Mouse (Mus musculus): Measurements from ENCODE around the gene Arsg.

Arsg gene

DNA sequence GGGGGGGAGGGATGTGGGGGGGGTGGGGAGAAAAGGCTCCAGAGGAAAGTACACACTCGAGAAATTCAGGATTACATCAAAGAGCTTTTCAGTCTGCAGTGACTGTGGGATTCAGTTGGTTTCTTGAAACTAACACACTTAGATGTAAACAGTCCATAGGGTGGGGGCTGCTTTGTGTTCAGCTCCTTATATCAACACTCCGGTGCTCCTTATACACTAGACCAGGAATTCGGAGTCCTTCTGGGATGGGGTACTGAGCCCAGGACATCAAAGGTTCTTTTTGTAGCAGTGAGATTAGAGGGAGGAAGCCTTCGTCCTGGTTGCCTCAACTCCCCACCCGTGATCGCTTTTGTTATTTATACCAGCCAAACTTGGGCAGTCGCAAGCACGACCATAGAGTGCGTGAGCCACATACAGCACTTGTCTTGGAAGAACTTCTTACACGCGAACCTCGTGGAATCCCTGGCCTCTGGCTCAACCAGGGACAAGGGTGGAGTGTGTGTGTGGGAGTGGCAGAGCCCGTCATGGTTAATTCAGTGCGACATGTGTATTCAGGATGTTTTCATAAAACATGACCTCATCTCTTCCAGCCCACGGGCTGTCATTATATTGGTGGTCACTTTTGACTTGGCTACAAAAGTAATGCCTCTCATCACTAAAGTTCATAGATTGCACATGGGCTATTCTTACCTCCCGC is 73.3 kb downstream of the Arsg start:
- no peak for DNase-seq (ENCODE audit: low spot score)

DNA sequence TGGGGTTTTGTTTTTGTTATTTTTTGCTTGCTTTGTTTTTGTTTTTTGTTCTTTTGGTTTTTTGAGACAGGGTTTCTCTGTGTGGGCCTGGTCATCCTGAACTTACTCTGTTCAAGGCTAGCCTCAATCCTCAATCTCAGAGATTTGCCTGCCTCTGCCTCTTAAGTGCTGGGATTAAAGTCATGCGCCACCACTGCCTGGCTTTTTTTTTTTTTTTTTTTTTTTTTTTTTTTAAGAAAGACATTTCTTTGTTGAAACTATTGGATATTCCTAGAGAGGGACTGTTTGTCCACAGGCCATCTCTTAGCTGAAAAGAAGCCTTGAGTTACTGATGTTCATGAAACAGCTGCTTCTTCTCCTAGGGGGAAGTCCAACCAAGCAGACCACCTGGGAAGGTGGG is 74.5 kb downstream of the Arsg start:
- no peak for DNase-seq (ENCODE audit: low spot score)

DNA sequence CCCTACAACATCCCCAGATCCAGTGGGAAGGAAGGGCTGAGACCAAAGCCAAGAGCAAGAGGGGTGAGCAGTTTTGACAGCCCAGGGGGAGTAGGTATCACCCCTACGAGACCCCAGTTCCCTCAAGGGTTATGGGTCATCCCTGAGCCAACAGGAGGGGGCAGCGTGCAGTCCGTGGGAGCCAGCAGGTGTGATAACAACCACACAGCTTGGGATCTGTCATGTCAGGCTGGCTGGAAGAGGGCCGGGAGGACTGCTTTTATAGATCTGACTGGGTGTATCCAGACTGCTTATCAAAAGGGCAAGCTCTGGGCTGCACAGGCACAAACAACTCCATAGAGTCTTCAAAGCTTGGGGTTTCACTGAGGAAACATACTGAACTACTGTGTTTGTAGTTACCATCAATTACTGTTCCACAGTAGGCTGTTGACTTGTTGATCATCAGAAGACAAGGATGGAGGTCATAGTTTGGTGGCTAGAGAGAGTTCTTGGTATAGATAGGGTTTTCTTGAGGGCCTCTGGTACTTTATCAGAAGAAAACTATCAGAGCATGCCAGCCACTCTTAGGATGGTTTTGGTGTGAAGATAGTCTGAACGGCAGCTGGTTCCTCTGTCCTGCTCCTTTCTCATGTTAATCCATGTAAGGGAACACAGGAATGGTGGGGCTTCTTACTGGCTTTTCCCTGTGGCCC is 76.6 kb downstream of the Arsg start:
- DNase-seq (ENCODE audit: low spot score): no peak

DNA sequence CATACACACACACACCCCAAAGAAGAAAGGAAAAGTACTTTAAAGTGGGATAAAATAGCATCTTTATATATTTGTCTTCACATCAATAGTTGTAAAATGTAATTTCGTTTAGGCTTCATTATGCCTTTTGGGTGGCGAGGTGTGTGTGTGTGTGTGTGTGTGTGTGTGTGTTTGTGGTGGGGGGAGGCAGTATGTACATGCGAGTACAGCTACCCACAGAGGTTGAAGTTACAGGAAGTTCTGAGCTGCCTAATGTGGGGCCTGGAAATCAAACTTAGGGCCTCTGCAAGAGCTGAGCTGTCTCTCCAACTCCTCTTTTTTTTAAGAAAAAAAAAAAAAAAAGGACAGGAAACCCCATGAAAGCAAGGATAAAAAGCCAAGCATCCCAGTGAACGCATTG is 80.7 kb downstream of the Arsg start:
- DNase-seq (ENCODE audit: low spot score): no peak

DNA sequence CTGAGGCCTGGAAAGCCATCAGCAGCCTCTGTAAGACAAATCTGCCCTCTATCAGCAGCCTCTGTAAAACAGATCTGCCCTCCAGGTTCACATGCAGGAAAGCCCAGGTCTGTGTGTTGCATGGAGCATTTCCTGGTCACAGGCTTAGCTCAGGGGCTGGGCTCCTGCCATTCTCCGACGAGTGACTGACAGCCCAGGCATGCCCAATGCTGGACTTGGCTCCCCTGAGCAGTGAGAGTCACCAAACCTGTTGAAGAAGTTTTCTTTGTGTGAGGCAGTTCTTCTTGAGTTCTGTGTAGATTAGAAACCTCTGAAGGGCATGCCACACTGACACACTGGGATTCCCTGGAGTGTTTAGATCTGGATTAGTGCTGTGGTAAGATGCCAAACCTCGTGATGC is 81.3 kb downstream of the Arsg start:
- peak; percentile 28 for DNase-seq (ENCODE audit: low spot score)

DNA sequence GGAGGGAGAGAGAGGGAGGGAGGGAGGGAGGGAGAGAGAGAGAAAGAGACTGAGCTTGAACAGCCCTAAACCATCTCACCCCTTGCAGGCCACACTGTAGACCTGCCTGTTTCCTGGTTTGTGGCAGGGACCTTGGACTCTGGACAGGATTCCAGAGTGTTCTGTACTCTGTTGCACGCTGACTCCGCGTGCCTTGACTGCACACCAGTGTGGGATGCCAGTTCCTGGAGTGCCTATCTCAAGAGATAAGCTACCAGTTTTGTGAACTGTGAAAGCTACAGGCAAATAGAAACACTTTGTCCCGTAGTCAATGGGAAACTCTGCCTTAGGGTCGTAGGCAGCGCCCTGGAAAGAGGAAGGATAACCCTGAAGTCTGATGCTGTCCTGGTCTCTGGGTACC is 83.0 kb downstream of the Arsg start:
- no peak for DNase-seq (ENCODE audit: low spot score)

DNA sequence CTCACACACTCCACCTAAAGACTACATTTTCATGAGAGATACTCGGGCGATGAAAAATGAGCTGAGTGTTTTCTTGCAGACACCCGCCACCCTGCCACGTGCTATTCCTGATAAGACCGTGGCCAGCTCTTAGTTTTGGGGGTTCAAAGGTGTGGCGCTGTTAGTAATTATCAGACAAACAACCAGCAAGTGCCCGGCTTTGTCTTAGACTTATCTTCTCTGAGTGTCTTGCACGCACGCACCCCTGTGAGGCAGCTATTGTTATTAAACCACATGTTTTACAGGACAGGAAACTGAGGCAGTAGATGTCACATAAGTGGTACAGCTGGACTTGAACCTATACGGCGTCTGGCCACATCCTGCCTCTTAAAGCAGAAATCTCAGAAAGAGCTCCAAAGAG is 84.2 kb downstream of the Arsg start:
- DNase-seq (ENCODE audit: low spot score): no peak

DNA sequence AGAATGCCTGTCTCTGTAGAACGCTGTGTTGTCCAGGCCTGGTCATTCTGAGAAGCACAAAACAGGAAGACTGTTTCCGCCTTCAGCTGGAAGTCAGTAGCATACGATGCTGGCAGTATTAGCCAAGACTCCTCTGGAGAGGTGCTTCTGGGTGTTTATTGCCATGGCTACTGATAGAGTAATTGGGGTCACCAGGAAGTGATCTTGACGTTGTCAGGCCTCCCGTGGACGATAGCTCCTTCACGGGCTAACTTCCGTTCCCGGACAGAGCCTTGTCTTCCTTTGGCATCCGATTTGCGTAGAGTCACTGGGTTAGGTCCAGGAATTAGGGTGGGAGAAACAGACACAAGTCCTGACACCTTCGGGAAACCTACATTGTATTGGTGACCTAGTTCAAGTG is 86.1 kb downstream of the Arsg start:
- peak; percentile 7 for DNase-seq (ENCODE audit: low spot score)

DNA sequence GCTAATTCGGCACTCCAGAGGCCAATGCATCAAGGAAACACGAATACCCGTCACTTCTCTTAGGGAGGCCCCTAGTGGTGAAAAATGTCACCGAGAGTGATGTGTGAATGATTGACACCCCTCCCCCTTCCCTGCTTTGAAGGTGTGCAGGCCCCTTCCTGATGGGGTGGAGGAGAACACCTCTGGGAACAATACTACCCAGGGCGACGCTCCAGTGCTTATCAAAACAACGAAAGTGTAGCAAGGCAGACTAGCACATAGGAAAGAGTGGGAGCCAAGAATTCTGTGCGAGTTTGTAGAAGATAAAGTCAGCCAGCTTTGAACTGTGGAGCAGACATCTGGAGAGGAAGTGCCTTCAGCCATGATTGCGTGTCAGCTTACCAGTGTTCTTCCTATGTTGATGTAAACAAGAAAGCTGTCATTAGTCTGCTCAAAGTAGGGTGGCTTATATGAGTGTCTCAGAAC is 87.7 kb downstream of the Arsg start:
- peak; percentile 69 for DNase-seq (ENCODE audit: low spot score)

DNA sequence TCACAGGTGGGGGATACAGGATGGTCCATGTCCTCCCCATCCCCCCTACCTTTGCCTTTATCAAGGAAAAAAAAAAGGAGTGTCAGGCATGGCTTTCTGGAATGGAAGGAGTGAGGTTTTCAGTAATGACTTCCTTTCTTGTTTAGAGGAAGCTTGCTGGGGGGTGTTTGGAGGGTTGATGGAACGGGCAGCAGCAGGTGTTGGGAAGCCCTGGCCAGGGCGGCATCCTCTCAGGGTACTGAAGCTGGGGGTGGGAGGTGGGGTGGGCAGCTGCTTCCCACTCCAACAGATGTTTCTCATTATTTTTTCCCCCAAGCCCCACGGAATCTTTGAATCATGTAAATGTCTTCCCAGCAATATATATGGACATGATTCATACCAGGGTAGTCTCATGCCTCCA is 88.3 kb downstream of the Arsg start:
- DNase-seq (ENCODE audit: low spot score): no peak

DNA sequence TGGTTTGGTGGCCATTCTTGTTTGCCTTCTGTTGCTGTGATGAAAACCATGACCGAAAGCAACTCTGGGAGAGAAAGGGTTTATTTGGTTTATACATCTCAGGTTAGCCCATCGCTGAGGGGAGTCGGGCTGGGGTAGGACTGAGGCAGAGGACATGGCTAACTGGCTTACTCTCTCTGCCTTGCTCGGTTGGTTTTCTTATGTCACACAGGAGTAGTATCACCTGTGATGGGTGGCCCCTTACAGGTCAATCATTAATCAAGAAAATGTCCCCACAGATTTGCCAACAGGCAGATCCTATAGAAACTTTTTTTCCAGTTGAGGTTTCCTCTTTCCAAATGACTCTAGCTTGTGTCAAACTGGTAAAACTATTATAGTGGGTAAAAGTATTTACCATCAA is 90.5 kb downstream of the Arsg start:
- no peak for DNase-seq (ENCODE audit: low spot score)

DNA sequence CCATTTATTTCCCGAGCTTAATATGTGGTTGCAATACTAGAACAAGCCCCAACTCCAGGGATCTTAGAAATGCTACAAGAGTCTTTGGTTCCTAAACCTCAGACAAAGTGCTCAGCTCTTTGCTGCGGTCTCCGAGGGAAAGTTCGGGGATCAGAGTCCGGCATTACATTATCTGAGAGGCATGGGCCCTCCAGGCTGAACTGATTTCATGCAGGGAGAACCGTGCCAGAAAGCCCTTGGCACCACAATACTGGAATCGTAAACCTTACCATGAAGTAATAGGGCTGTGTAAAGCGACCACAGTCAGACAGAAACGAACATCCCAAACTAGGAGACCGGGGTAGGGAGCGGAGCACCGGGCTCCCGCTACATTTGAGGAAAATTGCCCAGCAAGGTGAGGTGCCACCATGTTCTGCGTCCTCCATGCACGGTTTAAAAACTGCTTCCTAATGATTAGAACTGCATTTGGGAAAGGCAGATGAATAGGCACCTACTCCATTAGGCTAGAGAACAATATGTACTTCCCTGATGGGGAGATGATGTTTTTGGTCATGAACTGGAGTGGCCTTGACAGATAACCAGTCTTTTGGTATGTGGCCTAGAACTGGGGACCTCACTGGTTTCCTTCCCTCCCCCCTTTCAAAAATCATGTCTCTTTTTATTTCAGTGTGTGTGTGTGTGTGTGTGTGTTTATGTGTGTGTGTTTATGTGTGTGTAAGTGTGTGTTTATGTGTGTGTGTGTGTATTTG is 91.5 kb downstream of the Arsg start:
- no peak for DNase-seq (ENCODE audit: low spot score)

DNA sequence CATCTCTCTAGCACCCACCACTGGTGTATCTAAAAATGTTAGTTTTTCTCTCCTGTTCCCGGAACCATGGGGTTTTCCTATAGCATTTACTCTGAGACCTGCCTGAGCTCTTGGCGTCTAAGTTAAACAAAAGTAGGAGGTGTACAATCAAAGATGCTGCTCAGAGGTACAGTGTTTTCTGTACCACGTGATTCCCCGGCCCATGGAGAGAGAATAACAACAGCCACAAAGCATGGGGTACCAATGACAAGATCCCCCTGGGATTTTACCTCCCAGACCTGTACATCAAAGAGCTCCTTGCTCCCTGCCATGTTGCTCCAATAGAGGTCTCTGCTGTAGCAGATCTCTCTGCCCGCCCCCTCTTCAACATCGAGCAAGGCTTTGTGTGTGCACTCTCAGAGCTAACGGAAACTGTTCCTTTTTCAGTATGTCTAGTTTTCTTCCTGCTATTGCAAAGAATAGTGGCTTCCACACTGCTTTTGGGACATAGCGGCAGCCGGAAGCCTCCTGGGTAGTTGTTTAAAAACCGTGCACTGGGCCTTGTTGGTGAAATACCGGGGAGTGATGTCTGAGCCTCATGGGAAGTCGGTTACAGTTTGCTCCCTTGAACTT is 95.9 kb downstream of the Arsg start:
- DNase-seq (ENCODE audit: low spot score): no peak

DNA sequence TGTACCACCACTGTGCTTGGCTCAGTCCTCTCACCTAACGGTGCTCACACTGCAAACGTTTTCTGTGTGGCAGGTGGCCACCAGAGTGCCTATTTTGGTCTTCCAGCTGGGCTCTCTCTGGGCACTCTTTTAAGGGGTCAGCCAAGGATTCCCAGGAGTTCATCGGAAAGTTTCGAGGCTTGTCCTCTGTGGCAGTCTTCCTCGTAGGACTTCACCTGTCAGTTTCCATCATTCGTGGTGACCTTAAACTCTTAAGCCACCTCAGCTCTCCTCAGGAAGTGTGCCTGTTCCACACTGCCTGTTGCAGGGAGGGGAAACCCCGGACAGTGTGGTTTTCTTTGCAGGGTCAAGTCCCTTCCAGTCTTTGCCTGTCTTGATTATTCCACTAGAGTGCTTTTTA is 96.6 kb downstream of the Arsg start:
- no peak for DNase-seq (ENCODE audit: low spot score)

DNA sequence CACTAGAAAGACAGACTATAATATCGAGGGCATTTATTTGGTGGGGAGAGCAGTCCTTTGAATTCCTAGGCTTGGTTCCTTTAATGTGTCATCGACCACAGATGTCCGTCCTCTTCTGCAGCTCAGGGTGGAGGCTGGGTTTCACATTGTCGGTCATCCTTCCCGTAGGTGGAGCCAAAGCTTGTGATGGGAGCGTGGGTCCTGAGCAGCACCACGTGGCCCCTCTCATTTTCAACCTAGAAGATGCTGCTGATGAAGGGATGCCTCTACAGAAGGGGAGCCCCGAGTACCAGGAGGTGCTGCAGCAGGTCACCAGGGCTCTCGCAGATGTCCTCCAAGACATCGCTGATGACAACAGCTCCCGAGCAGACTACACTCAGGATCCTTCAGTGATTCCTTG is 98.9 kb downstream of the Arsg start:
- DNase-seq (ENCODE audit: low spot score): no peak

DNA sequence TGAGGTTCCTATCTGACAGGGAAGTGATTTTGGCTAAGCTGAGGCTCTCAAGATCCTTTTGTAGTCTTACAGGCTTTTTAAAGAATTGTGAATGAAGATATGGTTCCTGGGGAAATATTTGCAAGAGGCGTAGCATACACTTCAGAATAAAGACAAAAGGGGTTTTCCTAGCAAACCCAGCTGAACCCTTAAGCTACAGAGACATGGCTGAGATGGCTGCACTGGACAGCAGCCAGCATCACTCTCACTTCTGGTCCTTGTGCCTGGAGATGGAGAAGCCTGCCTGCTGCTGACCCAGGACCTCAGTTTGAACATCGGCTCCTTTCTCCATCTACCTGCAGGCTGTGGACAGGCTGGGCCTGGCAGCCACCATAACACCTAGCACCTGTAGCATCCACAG is 101.4 kb downstream of the Arsg start:
- DNase-seq (ENCODE audit: low spot score): no peak

DNA sequence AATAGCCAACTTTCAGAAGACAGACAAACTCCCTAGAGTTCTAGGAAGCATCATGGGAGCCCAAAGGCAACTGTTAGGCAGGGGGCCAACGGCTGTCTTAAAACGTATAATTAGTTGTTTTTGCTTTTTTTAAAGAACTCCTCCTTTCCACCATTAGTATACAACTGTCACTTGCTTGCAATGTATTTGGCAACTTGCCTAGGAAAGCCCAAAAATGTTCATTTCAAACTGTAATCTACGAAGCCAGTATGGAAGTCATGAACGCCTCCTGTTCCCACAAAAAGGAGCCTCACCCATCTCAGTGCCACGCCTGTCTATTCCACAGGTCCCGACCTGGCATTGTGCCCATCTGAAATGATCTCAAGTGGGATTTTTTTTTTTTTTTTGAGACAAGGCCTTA is 102.7 kb downstream of the Arsg start:
- DNase-seq (ENCODE audit: low spot score): no peak

DNA sequence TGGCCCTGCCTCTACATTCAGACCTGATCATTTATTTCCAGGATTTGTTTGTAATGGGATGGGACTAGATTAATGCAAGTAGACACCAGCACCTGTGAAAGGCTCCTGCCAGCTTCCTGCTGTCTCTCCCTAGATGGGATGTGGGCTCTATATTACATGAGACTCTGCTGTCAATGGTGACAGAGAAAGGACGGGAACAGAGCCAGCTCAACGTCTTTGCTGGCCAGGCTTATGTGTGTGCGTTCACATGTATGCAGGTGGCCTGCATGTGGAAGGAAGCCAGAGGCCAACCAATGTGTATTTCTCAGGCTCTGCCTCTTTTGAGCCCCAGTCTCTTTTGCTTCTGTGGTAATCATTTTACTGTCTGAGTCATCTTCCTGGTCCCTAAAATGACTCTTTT is 105.4 kb downstream of the Arsg start:
- DNase-seq (ENCODE audit: low spot score): no peak

DNA sequence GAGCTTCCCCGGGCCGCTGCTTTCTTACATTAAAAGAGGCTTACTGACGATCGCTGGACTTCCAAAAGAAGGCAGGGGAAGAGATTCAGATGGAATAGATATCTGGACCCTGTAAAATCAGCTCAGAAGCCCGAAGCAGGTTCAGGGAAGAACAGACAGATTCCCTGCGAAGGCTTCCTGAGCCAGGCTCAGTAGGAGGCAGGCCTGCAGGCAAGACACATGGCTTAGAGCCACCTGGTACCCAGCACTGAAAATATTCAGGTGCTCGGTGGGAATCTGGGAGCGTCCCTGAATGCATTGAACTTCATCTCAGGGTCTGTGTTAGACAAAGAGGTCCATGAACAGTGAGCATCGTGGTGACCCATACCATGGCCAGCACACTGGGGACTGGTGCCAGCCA is 106.8 kb downstream of the Arsg start:
- DNase-seq (ENCODE audit: low spot score): no peak

DNA sequence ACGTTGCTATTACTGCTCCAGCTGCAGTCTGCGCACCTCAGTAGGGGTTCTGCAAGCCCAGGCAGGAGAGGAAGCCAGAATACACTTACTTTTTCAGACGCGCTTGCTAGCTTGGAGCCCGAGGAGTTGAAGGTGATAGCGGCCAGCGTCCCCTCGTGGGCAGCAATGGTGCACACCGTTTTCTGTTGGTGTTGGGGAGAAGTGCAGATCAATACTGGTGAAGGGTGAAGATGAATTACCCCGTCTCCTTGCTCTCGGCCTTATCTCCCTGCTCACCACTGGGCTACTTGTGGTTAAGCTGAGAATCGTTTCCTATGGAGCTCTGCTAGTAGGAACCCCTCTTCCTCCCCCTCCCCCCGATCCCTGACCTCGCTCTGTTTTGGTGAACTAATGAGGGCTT is 110.8 kb downstream of the Arsg start:
- no peak for DNase-seq (ENCODE audit: low spot score)

DNA sequence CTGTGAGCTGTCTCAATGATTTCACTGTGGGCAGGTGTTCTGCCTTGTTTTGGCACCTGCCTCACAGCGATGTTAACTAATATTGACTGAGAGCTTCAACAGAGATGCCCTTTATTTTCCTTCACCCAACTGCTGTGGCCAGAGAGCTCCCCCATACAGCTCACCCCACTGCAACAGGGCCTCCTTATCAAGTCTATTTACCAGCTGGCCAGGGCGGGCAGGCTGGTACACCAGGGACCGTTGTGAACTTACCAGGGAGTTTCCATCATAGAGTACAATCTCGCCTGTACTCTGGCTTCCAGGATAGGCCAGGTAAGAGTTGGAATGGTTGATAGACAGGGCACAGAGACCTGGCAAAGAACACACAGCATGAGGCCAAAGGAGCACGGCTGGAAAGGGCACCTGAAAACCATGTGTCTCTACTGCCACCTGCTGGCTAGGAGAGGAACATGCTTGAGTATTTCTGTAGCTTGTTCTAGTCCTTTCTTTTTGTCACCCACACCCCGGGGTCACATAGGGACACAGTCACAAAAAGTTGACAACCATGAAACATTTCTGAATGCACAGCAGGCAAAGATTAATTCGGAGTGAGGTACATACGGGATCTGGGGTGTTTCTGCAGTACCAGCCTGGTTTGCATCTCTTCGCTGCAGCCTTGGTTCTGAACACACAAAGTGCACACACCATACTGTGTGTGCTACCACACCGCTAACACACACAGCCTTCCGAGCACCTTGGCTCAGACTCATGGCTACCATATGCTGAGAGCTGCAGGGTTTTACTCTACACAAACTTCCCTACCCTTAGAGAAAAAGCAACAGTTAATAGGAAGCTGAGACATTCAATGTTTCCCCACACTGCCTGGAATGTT is 111.9 kb downstream of the Arsg start:
- peak; percentile 80 for DNase-seq (ENCODE audit: low spot score)

DNA sequence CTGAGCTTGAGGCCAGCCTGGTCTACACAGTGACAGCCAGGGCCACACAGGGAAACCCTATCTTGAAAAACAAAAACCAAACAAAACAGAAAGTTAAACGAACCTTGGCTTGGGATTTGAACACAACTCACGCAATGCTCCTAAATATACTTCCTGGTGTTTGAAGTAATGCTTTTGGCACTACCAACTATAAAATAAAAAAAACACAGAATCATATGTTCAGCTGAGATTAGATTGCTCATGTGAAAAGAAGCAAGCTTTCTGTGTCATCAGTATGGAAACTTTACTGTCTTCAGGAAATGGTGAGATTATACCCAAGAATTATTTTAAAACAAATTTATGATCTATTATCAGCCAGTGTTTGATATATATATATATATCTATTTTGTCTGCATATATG is 113.2 kb downstream of the Arsg start:
- no peak for DNase-seq (ENCODE audit: low spot score)
